Mouse (Mus musculus): ENCODE data around the gene Nktr. TPM values are rescaled to one million over a fixed set of nuclear protein-coding genes. Genes with fewer than 3 reads are reported as not detected.

The Nktr gene
- polyA plus RNA-seq, 1 experiment from 2014 or later = 45.9 TPM

DNA sequence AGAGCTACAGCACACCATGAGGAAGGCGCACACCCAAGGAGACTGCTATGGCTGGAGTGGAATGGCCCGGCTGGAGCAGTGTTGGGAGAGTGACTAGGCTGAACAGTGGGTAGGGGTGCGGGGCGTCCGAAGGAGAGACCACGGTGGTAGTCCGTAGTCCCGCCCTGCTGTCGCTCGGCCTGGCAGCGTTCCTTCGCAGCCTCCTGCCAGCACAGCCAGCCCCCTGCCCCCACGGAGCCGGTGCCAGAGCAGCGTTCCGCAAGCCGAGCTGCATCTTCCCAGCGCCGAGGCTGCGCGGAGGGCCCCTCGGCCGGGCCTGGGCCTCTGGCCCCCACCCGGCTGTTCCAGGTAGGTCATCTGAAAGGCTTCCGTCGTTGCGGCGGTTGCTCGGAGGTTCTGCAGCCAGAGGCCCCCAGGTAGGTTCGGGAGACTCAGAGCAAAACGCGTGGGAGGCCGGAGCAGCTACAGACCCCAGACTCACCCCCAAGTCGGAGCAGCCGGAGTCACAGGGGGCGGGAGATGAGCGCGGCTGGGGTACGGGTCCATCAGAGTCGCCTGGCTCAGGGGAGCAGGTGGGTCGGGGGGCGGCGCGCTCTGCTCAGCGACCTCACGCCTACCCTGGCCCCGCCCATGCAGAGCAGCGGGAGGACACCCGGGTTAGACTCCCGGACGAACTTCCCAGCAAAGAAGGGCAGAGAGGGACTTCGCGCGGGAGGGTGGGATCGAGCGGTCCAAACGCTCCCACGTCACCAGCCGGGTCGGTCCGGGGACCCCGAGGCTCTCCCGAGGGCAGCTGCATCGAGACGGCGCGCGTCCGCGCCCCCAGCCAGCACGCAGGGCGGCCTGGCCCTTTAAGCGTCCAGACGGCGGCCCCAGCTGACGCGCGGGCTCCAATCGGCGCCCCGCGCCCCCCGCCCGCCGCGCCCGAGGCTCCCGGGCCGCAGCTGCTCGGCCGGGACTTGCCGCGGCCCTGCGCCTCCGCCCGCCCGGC, 40.4 kb downstream of the Nktr start, which contains the start of gene Zfp651:
Zfp651 (plus strand) TSS at position 240 of the 991 bp plus-strand sequence.
- H3K36me3 ChIP-seq = peaks cover 59% of the 10 kb centered on the region

DNA sequence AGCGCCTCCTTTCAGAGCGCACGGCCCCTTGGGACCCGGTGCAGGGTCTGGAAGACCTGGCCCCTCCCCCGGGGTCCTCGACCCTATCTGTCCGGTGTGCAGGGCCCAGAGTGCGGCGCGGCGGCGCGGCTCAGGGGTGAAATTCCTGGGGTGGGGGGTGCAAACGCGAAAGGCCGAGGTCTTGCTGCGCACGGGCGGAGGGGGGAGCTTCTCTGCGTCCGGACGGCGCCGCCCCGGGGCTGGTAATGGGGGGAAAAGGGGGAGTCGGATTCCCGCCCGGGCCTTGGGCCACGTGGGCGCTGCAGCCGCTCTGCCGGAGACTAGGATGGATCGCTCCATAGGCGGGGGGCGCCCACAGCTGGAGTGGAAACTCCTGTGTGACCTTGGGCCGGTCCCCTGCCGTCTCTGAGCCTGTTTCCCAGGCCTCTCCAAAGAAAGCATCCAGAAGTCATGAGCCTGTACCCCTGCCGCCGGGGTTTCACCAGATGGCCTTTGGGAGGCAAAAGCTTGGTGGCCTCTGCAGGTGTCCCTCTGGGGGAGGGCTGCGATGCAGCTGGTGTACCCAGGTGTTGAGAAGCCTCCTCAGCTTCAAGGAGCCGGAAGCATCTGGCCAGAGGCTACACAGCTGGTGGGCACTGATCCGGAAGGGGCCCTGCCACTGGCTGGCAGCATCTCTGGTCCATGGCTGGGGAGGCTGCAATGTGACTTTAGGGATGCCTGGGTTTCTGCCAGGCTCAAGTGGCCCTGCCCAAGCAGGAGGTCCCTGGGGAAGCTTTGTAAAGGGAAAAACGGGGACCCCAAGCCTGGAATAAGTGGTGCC, 41.5 kb downstream of the Nktr start:
- peak overlapping the region; percentile 97 for H3K27ac ChIP-seq
- WGBS = 2% methylated on average over 43 of the region's 43 CpGs
- no peaks in the 10 kb centered on the region; the same call in 1 of the 2 replicates for H3K27me3 ChIP-seq (ENCODE audit: insufficient read depth, poor library complexity, severe bottlenecking)
- DNase-seq (ENCODE audit: low spot score) = peak; percentile 87
- no peaks in the 10 kb centered on the region for H3K9me3 ChIP-seq
- peak overlapping the region; percentile 83 for H3K4me3 ChIP-seq
- H3K36me3 ChIP-seq = peaks cover 59% of the 10 kb centered on the region
- peaks cover 48% of the 10 kb centered on the region for H3K4me1 ChIP-seq (replicated peaks)

More for the DNA sequence above, 40.4 kb downstream of the Nktr start, which contains the start of gene Zfp651:
- no peaks in the 10 kb centered on the region for H3K9me3 ChIP-seq
- peak; percentile 82 for DNase-seq (ENCODE audit: low spot score)
- WGBS = under 1% methylated on average over 97 of the region's 97 CpGs
- H3K4me3 ChIP-seq = peak within 1 kb of the TSS; percentile 83
- peaks cover 48% of the 10 kb centered on the region for H3K4me1 ChIP-seq (replicated peaks)
- H3K27ac ChIP-seq = peak within 1 kb of the TSS; percentile 97
- H3K27me3 ChIP-seq (ENCODE audit: insufficient read depth, poor library complexity, severe bottlenecking) = no peaks in the 10 kb centered on the region; the same call in 1 of the 2 replicates

DNA sequence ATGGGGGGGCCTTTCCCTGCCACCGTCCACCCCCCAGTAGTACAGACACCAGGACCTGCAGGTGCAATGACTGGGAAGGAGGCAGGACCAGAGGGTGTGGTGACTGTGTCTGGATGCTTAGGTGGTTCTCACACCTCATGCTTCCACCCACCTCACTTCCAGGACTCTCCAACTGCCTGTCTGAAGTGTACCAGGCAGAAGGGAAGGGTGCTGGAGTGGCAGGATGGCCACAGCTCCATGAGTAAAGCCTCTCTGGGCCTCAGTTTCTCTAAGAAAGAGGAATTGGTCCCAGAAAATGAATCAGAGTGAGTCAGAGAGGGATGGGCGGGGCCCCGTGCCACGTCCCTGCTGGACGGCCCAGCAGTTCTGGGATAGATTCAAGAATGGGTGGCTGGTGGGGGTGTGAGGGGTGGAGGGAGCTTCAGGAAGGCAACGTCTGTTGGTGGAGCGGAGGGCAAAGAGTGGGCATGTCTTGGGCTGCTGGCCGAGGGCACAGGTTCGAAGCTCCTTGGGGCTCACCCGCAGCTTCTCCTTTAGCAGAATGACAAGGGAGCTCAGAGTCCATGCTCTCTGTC, 42.2 kb downstream of the Nktr start:
- H3K9me3 ChIP-seq = no peaks in the 10 kb centered on the region
- peaks cover 48% of the 10 kb centered on the region for H3K4me1 ChIP-seq (replicated peaks)
- peak overlapping the region; percentile 97 for H3K27ac ChIP-seq
- DNase-seq (ENCODE audit: low spot score) = no peak
- no peaks in the 10 kb centered on the region; the same call in 1 of the 2 replicates for H3K27me3 ChIP-seq (ENCODE audit: insufficient read depth, poor library complexity, severe bottlenecking)
- H3K36me3 ChIP-seq = peaks cover 59% of the 10 kb centered on the region
- 68% methylated on average over 10 of the region's 10 CpGs for WGBS
- H3K4me3 ChIP-seq = peak overlapping the region; percentile 83

DNA sequence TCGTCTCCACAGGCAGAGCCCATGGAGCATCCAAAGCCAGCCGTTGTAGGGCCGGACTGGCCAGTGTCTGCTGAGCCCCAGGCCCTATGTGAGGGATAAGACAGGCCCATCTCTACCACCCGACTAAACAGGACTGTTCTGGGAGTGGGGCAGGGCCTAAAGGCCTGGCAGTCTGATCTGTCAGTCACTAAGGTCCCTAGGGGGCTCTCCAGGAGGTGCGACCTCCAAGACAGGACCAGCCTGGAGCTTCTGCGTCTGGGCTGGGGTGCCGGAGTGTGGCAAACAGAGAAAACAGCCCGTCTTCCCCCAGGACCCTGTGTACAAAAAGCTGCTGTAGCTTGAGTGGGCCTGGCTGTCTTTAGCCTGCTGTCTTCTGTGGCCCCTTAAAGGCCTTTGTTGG, 42.8 kb downstream of the Nktr start:
- peaks cover 59% of the 10 kb centered on the region for H3K36me3 ChIP-seq
- 70% methylated on average over 8 of the region's 8 CpGs for WGBS
- H3K9me3 ChIP-seq = no peaks in the 10 kb centered on the region
- no peaks in the 10 kb centered on the region; the same call in 1 of the 2 replicates for H3K27me3 ChIP-seq (ENCODE audit: insufficient read depth, poor library complexity, severe bottlenecking)
- peak overlapping the region; percentile 97; the same call in 1 of the 2 replicates for H3K27ac ChIP-seq
- peak overlapping the region; percentile 83; the same call in 1 of the 2 replicates for H3K4me3 ChIP-seq
- no peak for DNase-seq (ENCODE audit: low spot score)
- peaks cover 48% of the 10 kb centered on the region for H3K4me1 ChIP-seq (replicated peaks)

DNA sequence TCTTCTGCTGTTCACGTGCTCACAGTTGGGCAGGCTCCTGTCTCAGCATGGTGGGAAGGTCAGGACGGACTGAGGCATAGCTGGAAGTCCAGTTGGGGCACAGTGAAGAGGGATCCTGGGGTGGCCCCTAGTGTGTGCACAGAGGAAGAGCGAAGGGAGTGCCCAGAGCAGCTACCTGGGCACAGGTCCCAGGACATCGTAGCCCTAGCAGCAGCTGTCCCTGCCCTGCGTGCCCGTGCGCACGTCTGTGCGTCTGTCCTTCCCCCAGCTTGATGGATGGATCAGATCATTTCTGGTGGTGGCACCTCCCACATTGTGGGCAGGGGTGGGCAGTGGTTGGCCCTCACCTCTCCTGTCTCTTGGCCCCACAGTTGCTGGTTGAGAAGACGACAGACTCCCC, 43.3 kb downstream of the Nktr start:
- peaks cover 61% of the 10 kb centered on the region for H3K36me3 ChIP-seq
- H3K27me3 ChIP-seq (ENCODE audit: insufficient read depth, poor library complexity, severe bottlenecking) = no peaks in the 10 kb centered on the region; the same call in 1 of the 2 replicates
- H3K9me3 ChIP-seq = no peaks in the 10 kb centered on the region
- H3K27ac ChIP-seq = peak overlapping the region; percentile 97; the same call in 1 of the 2 replicates
- H3K4me1 ChIP-seq (replicated peaks) = peaks cover 48% of the 10 kb centered on the region
- H3K4me3 ChIP-seq = no peak overlapping the region
- 91% methylated on average over 10 of the region's 10 CpGs for WGBS
- no peak for DNase-seq (ENCODE audit: low spot score)

DNA sequence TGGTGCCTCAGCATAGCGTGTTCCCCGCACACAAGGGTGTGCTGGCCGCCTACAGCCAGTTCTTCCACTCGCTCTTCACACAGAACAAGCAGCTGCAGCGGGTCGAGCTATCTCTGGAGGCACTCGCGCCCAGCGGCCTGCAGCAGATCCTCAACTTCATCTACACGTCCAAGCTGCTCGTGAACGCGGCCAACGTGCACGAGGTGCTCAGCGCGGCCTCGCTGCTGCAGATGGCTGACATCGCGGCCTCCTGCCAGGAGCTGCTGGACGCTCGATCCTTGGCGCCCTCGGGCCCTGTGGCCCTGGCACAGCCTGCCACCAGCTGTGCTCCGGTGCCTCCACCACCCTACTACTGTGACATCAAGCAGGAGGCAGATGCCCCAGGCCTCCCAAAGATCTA, 43.8 kb downstream of the Nktr start:
- Histone ChIP-seq H3K27me3 (ENCODE audit: insufficient read depth, poor library complexity, severe bottlenecking) (no peaks in the 10 kb centered on the region; the same call in 1 of the 2 replicates), H3K4me1 (replicated peaks) (peaks cover 44% of the 10 kb centered on the region), H3K27ac (no peak overlapping the region), H3K36me3 (peaks cover 62% of the 10 kb centered on the region), H3K4me3 (no peak overlapping the region), H3K9me3 (no peaks in the 10 kb centered on the region)
- no peak for DNase-seq (ENCODE audit: low spot score)
- 91% methylated on average over 25 of the region's 25 CpGs for WGBS

DNA sequence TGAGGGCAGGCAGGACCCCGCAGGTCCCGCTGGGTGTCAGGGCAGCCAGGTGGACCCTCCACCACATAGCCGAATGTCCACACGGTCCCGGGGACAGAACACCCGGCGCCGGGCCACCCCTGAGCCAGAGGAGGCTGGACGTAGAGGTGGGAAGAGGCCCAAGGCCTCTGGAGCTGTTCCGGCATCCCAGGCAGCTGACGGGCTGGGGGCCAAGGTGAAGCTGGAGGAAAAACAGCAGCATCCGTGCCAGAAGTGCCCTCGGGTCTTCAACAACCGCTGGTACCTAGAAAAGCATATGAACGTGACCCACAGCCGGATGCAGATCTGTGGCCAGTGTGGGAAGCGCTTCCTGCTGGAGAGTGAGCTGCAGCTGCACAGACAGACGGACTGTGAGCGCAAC, 44.7 kb downstream of the Nktr start:
- 94% methylated on average over 19 of the region's 19 CpGs for WGBS
- Histone ChIP-seq H3K9me3 (no peaks in the 10 kb centered on the region), H3K4me1 (replicated peaks) (peaks cover 37% of the 10 kb centered on the region), H3K36me3 (peaks cover 71% of the 10 kb centered on the region), H3K27ac (no peak overlapping the region), H3K4me3 (no peak overlapping the region), H3K27me3 (ENCODE audit: insufficient read depth, poor library complexity, severe bottlenecking) (no peaks in the 10 kb centered on the region)
- DNase-seq (ENCODE audit: low spot score) = no peak

DNA sequence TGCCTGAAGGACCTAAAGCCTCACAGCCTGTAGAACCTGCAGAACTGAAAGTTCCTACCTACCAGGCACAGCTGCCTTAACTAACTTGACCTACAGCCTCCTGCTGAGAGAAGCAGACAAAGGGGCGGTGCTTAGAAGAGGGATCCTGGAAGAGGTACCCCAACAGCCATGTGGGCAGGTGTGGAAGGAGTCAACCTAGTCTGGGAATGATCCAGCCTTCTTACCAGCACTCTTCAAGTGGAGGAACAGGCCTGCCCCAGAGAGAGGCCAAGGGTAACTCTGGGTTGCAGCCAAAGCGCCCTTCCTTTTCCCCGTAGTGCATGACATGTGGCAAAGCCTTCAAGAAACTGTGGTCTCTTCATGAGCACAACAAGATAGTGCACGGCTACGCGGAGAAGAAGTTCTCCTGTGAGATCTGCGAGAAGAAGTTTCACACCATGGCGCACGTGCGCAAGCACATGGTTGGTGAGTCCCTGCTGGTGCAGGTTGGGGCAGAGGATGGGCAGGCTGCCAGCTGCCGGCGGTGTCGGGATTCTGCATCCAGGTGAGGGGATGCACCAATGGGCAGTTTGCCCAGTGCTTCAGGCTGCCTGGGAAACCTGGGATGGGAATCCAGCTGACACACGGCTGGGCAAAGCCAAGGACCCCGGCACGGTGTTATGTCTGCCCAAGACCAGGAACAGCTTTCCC, 46.3 kb downstream of the Nktr start:
- no peaks in the 10 kb centered on the region for H3K9me3 ChIP-seq
- H3K4me1 ChIP-seq (replicated peaks) = peaks cover 25% of the 10 kb centered on the region
- no peak overlapping the region for H3K27ac ChIP-seq
- H3K4me3 ChIP-seq = no peak overlapping the region
- 94% methylated on average over 16 of the region's 16 CpGs for WGBS
- H3K27me3 ChIP-seq (ENCODE audit: insufficient read depth, poor library complexity, severe bottlenecking) = no peaks in the 10 kb centered on the region
- peaks cover 73% of the 10 kb centered on the region for H3K36me3 ChIP-seq
- no peak for DNase-seq (ENCODE audit: low spot score)

DNA sequence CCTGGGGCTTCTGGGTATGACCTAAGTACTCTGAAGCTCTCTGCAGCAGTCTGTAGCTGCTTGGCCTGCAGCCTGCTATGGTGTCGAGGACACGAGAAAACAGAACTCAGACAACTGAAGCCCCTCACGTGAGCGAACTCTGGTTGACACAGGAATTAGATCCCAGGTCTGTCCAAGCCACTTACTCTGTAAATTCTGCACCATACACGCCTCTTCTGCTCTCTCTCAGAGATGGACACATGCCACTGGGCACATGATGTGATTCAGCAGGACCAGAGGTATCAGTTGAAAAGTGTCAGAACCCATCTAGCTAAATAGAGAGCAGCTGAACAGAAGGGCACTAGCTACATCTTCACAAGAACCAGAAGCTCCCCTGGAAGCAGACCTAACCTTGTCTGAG, 53.4 kb downstream of the Nktr start:
- Histone ChIP-seq H3K36me3 (peaks cover 15% of the 10 kb centered on the region), H3K27ac (no peak overlapping the region), H3K4me1 (replicated peaks) (peaks cover 4% of the 10 kb centered on the region), H3K27me3 (ENCODE audit: insufficient read depth, poor library complexity, severe bottlenecking) (peaks cover 21% of the 10 kb centered on the region), H3K4me3 (no peak overlapping the region), H3K9me3 (no peaks in the 10 kb centered on the region)
- no peak for DNase-seq (ENCODE audit: low spot score)
- WGBS = 77% methylated on average over 5 of the region's 5 CpGs

DNA sequence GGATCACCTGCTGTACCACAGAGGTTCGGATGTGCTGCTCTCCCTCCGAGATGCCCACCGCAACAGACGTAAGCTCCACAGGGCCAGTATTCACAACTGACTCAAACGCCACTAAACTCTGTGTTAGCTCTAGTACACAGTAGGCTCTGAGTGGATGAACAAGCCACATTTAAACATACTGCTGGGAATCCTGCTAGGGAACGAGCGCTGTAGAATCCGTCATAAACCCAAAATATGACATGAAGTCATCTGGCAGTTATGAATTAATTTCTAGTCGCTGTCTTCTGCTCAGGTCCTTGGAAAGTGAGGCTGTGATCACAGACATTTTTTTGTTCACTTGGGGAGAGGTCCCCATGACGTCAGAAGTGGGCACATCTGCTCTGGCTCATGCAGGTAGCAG, 57.0 kb downstream of the Nktr start:
- Histone ChIP-seq H3K9me3 (no peaks in the 10 kb centered on the region), H3K4me1 (replicated peaks) (peaks cover 13% of the 10 kb centered on the region), H3K27me3 (ENCODE audit: insufficient read depth, poor library complexity, severe bottlenecking) (peaks cover 56% of the 10 kb centered on the region), H3K4me3 (no peak overlapping the region), H3K27ac (no peak overlapping the region), H3K36me3 (no peaks in the 10 kb centered on the region)
- 81% methylated on average over 10 of the region's 10 CpGs for WGBS
- no peak for DNase-seq (ENCODE audit: low spot score)

DNA sequence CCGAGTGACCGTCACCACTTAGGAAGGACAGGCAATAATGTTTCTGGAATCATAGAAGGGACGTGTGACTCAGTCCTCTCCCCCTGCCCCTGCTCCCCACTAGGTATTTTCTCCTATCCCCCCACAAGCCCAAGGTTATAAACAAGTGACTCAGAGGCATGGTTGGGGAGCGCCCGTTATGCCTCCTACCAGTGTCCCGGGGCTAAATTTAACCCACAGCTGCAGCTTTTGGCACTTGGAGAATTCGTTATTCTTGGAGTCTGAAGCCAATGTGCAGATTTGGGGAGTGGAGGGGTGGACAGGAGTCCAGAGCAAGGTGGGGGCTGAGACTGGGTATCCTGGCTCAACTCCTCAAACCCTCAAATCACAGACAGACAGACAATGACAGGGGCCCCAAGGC, 57.5 kb downstream of the Nktr start:
- H3K27ac ChIP-seq = no peak overlapping the region
- no peak for DNase-seq (ENCODE audit: low spot score)
- H3K27me3 ChIP-seq (ENCODE audit: insufficient read depth, poor library complexity, severe bottlenecking) = peaks cover 56% of the 10 kb centered on the region
- 87% methylated on average over 7 of the region's 7 CpGs for WGBS
- peaks cover 13% of the 10 kb centered on the region for H3K4me1 ChIP-seq (replicated peaks)
- no peaks in the 10 kb centered on the region for H3K36me3 ChIP-seq
- H3K9me3 ChIP-seq = no peaks in the 10 kb centered on the region
- no peak overlapping the region for H3K4me3 ChIP-seq

Measured in hindbrain, embryonic 10.5 days (tissue).